Mouse (Mus musculus) CH12.LX (cell line): ENCODE results near the gene Phf5a. TPM values are rescaled to one million over a fixed set of nuclear protein-coding genes. Genes with fewer than 3 reads are reported as not detected.

Source experiments
- DNase-seq: peaks from one replicate; pipeline ENCODE4 v3.0.0-alpha.2; 2013; ENCODE audit errors: extremely low read depth
- H3K27ac ChIP-seq: 2 replicates; pipeline ENCODE4 v1.5.1; 2012; ENCODE audit warnings: low read depth, mild to moderate bottlenecking, control low read depth, moderate library complexity; ENCODE audit not compliant: insufficient read depth
- H3K27me3 ChIP-seq: replicated peaks from 2 replicates; pipeline ENCODE3; 2012; ENCODE audit warnings: inconsistent platforms
- H3K36me3 ChIP-seq, 2 experiments: replicated peaks in 1 of 2; 2 replicates each; pipeline versions ENCODE3 to v1.6.1; 2012; ENCODE audit warnings: inconsistent platforms in 1 of 2, low read length in 1 of 2, mild to moderate bottlenecking in 1 of 2, mixed read lengths in 1 of 2, moderate library complexity in 1 of 2; ENCODE audit not compliant: control insufficient read depth in 1 of 2, insufficient read depth in 1 of 2
- H3K4me1 ChIP-seq, 2 experiments: 2 replicates each; pipeline ENCODE4 v1.6.1; 2012; ENCODE audit warnings: inconsistent platforms in 1 of 2, moderate library complexity in 1 of 2; ENCODE audit not compliant: insufficient read depth in 2 of 2, control insufficient read depth in 1 of 2
- H3K4me2 ChIP-seq: 2 replicates; pipeline ENCODE4 v1.6.1; 2012; ENCODE audit warnings: low read depth, mild to moderate bottlenecking, control low read depth; ENCODE audit not compliant: poor library complexity, insufficient read depth, severe bottlenecking
- H3K4me3 ChIP-seq, 3 experiments: fragments of 150-350 bp in 1 of 3; sonication (generic) in 1 of 3; replicated peaks in 1 of 3; 2 replicates each; pipeline versions ENCODE3 to v1.5.1; 2011 to 2012; ENCODE audit warnings: low read depth in 2 of 3, low read length in 2 of 3, mild to moderate bottlenecking in 2 of 3, moderate library complexity in 2 of 3, control low read depth in 1 of 3, improper control_type of control experiment in 1 of 3, inconsistent platforms in 1 of 3, mixed read lengths in 1 of 3; ENCODE audit not compliant: poor library complexity in 1 of 3
- H3K79me2 ChIP-seq: replicated peaks from 2 replicates; pipeline ENCODE4 v1.6.1; 2012; ENCODE audit warnings: mild to moderate bottlenecking, moderate library complexity; ENCODE audit not compliant: control insufficient read depth, poor library complexity, insufficient read depth, severe bottlenecking; ENCODE audit errors: extremely low read depth
- H3K9ac ChIP-seq: 2 replicates; pipeline ENCODE4 v1.6.1; 2012; ENCODE audit warnings: low read depth, mild to moderate bottlenecking, control low read depth, moderate library complexity; ENCODE audit not compliant: insufficient read depth
- H3K9me3 ChIP-seq: replicated peaks from 2 replicates; pipeline ENCODE3; 2012; ENCODE audit warnings: low read length, inconsistent platforms, mixed read lengths
- BHLHE40 ChIP-seq: IDR thresholded peaks from 2 replicates; pipeline ENCODE4 v1.6.1; 2011; ENCODE audit warnings: mild to moderate bottlenecking, low read depth, low read length, improper control_type of control experiment
- CTCF ChIP-seq, 2 experiments: IDR thresholded peaks in 1 of 2; conservative IDR thresholded peaks in 1 of 2; 2 replicates each; pipeline ENCODE4 v1.5.1; 2011 to 2012; ENCODE audit warnings: low read depth in 2 of 2, low read length in 2 of 2, improper control_type of control experiment in 1 of 2, inconsistent platforms in 1 of 2, mild to moderate bottlenecking in 1 of 2, moderate library complexity in 1 of 2
- E2F4 ChIP-seq: IDR thresholded peaks from 2 replicates; pipeline ENCODE4 v1.6.1; 2011; ENCODE audit warnings: low read depth, low read length, improper control_type of control experiment; ENCODE audit not compliant: insufficient replicate concordance
- GABPA ChIP-seq: IDR thresholded peaks from 2 replicates; pipeline ENCODE4 v1.6.1; 2012; ENCODE audit warnings: low read depth, low read length, improper control_type of control experiment, inconsistent platforms; ENCODE audit not compliant: insufficient replicate concordance
- JUN ChIP-seq: IDR thresholded peaks from 2 replicates; pipeline ENCODE4 v1.6.1; 2011; ENCODE audit warnings: low read depth, mild to moderate bottlenecking, low read length, improper control_type of control experiment, moderate library complexity; ENCODE audit not compliant: insufficient read depth
- KAT2A ChIP-seq: IDR thresholded peaks from 2 replicates; pipeline ENCODE4 v1.6.1; 2012; ENCODE audit warnings: low read length, improper control_type of control experiment, inconsistent platforms; ENCODE audit not compliant: insufficient replicate concordance
- MAFK ChIP-seq: IDR thresholded peaks from 2 replicates; pipeline ENCODE4 v1.6.1; 2011; ENCODE audit warnings: low read length, improper control_type of control experiment; ENCODE audit not compliant: insufficient replicate concordance
- MAX ChIP-seq: IDR thresholded peaks from 2 replicates; pipeline ENCODE4 v1.6.1; 2011; ENCODE audit warnings: low read length, improper control_type of control experiment
- MAZ ChIP-seq: IDR thresholded peaks from 2 replicates; pipeline ENCODE4 v1.6.1; 2012; ENCODE audit warnings: low read depth, mild to moderate bottlenecking, inconsistent platforms, low read length, improper control_type of control experiment, moderate library complexity
- MXI1 ChIP-seq: IDR thresholded peaks from 2 replicates; pipeline ENCODE4 v1.6.1; 2011; ENCODE audit warnings: mild to moderate bottlenecking, low read depth, low read length, improper control_type of control experiment
- NELFE ChIP-seq: IDR thresholded peaks from 2 replicates; pipeline ENCODE4 v1.6.1; 2011; ENCODE audit warnings: low read depth, low read length, improper control_type of control experiment
- NRF1 ChIP-seq: IDR thresholded peaks from 2 replicates; pipeline ENCODE4 v1.6.1; 2014; ENCODE audit warnings: low read depth, mild to moderate bottlenecking, inconsistent platforms, low read length, improper control_type of control experiment, moderate library complexity
- POLR2A ChIP-seq: IDR thresholded peaks from 2 replicates; pipeline ENCODE4 v1.6.1; 2011; ENCODE audit warnings: low read depth, mild to moderate bottlenecking, improper control_type of control experiment, low read length
- RAD21 ChIP-seq: IDR thresholded peaks from 2 replicates; pipeline ENCODE4 v1.6.1; 2011; ENCODE audit warnings: low read depth, mild to moderate bottlenecking, low read length, improper control_type of control experiment, moderate library complexity
- SMC3 ChIP-seq: IDR thresholded peaks from 2 replicates; pipeline ENCODE4 v1.6.1; 2011; ENCODE audit warnings: low read depth, low read length, improper control_type of control experiment
- TBP ChIP-seq: conservative IDR thresholded peaks from 2 replicates; pipeline ENCODE4 v1.6.1; 2011; ENCODE audit warnings: low read depth, low read length, improper control_type of control experiment
- TCF12 ChIP-seq: IDR thresholded peaks from 2 replicates; pipeline ENCODE4 v1.6.1; 2014; ENCODE audit warnings: low read depth, mild to moderate bottlenecking, inconsistent platforms, low read length, improper control_type of control experiment
- ZKSCAN1 ChIP-seq: IDR thresholded peaks from 2 replicates; pipeline ENCODE4 v1.6.1; 2012; ENCODE audit warnings: low read depth, inconsistent platforms, low read length, improper control_type of control experiment, borderline replicate concordance
- ZMIZ1 ChIP-seq: IDR thresholded peaks from 2 replicates; pipeline ENCODE4 v1.6.1; 2012; ENCODE audit warnings: low read depth, mild to moderate bottlenecking, inconsistent platforms, low read length, improper control_type of control experiment
- ZNF384 ChIP-seq: IDR thresholded peaks from 2 replicates; pipeline ENCODE4 v1.6.1; 2012; ENCODE audit warnings: low read depth, low read length, improper control_type of control experiment, inconsistent platforms
- dilution Hi-C: fragments of 300-500 bp; cut with MboI; formaldehyde crosslinking; loops from 2 replicates; pipeline ENCODE4 v1.14.3; 2020; ENCODE audit warnings: low sequenced_read_pairs; ENCODE audit not compliant: extremely low pct_unique_long_range_greater_than_20kb, extremely low pct_ligation_motif_present
- in situ Hi-C: fragments of 300-500 bp; cut with MboI; formaldehyde crosslinking; loops from 3 replicates; pipeline ENCODE4 v1.14.3; 2019; ENCODE audit warnings: low sequenced_read_pairs, low pct_ligation_motif_present, low pct_unique_long_range_greater_than_20kb, mixed read lengths
- polyA plus RNA-seq: library from polyadenylated mRNA; unstranded; fragments of >175 nt; gene quantifications from 2 replicates; pipeline ENCODE4 v1.2.1, GENCODE M21; 2012; ENCODE audit warnings: low read depth; ENCODE audit not compliant: insufficient read length
- total RNA-seq, 2 experiments: library from RNA; depleted of rRNA; stranded (reverse); fragments of 300-350 nt in 1 of 2; fragments of >200 nt in 1 of 2; gene quantifications; 2 replicates each; pipeline ENCODE4 v1.2.3; 2012 to 2014

The Phf5a gene
- total and polyA plus RNA-seq, 3 experiments, result 86.3 to 177 (median 116) TPM

- Histone ChIP-seq H3K36me3 (peaks cover 46 to 65% of the 10 kb centered on the region in 2 experiments), H3K27ac (no peak overlapping the region), H3K4me1 (peaks cover 4 to 46% of the 10 kb centered on the region in 2 experiments; a peak in 3 of 4 replicates), H3K79me2 (peaks cover 37% of the 10 kb centered on the region), H3K4me2 (no peak overlapping the region), H3K9me3 (no peaks in the 10 kb centered on the region), H3K9ac (no peak overlapping the region), H3K27me3 (no peaks in the 10 kb centered on the region), H3K4me3 (no peak overlapping the region)
- in situ Hi-C loops, result no loop called here
- no peak for TF ChIP-seq JUN
- no peak for TF ChIP-seq RAD21
- no peak for TF ChIP-seq TCF12
- TF ChIP-seq MAX, result no peak
- TF ChIP-seq E2F4, result no peak
- no peak for TF ChIP-seq MAFK
- dilution Hi-C loops, result no loop called here
- DNase-seq, result no peak
Measured at GRCm38 (mm10) chr15:81869985-81870384, 1.7 kb downstream of the Phf5a start.

- in situ Hi-C loops (no loop called here), dilution Hi-C loops (no loop called here)
- Histone ChIP-seq H3K79me2 (peaks cover 3% of the 10 kb centered on the region; the same call in 1 of the 2 replicates), H3K27me3 (no peaks in the 10 kb centered on the region), H3K9me3 (no peaks in the 10 kb centered on the region), H3K4me2 (no peak overlapping the region), H3K4me3 (no peak overlapping the region), H3K9ac (no peak overlapping the region), H3K4me1 (peaks cover 0 to 17% of the 10 kb centered on the region in 2 experiments; a peak in 2 of 4 replicates), H3K36me3 (peaks cover 39 to 58% of the 10 kb centered on the region in 2 experiments), H3K27ac (no peak overlapping the region)
- no peak for TF ChIP-seq MAX
- no peak for TF ChIP-seq MXI1
- no peak for TF ChIP-seq KAT2A
- no peak; the same call in 1 of the 2 replicates for TF ChIP-seq POLR2A
- TF ChIP-seq GABPA, result no peak
- no peak for TF ChIP-seq MAFK
- no peak for TF ChIP-seq ZNF384
- TF ChIP-seq BHLHE40, result no peak
- no peak for TF ChIP-seq ZMIZ1
- no peak for TF ChIP-seq RAD21
- TF ChIP-seq NRF1, result no peak
- no peak for TF ChIP-seq SMC3
- no peak for TF ChIP-seq ZKSCAN1
- TF ChIP-seq NELFE, result no peak
- TF ChIP-seq TBP, result no peak
- TF ChIP-seq JUN, result no peak
- no peak for TF ChIP-seq MAZ
- TF ChIP-seq TCF12, result no peak
- TF ChIP-seq CTCF (conservative IDR thresholded peaks at IDR 0.05 in 1 of 2, IDR thresholded peaks at IDR 0.05 in 1 of 2; ENCODE audit: low read depth in 2 of 2, low read length in 2 of 2), result no peak
- no peak for DNase-seq
Measured at GRCm38 (mm10) chr15:81864238-81864637, 7.5 kb downstream of the Phf5a start.
